Mouse (Mus musculus) CD4-positive, CD25-positive, alpha-beta regulatory T cell, adult 9 weeks (primary cell): ENCODE measurements around the gene Mslnl. TPM values are rescaled to one million over a fixed set of nuclear protein-coding genes. Genes with fewer than 3 reads are reported as not detected.

Experiments used
- polyA plus RNA-seq: library from polyadenylated mRNA; unstranded; fragments of 100-300 nt; shearing (Covaris generic); gene quantifications from one replicate; pipeline ENCODE4 v1.2.1, GENCODE M21; 2017

The Mslnl gene
- not detected for polyA plus RNA-seq

GRCm38 (mm10) chr17:25735745-25736144 is at the start of gene Mslnl:
TSS of gene Mslnl (plus strand) at chr17:25736042.

GRCm38 (mm10) chr17:25716711-25717637 is 18.9 kb upstream of the Mslnl start, which contains the start of gene Gng13:
TSS of gene Gng13 (plus strand) at chr17:25717171.

GRCm38 (mm10) chr17:25727265-25728008 is 8.4 kb upstream of the Mslnl start, which contains the start of the genes Chtf18 and Rpusd1:
TSS of gene Chtf18 (minus strand) at chr17:25727419.
TSS of gene Rpusd1 (plus strand) at chr17:25727670.

GRCm38 (mm10) chr17:25754241-25754640 is 18.4 kb downstream of the Mslnl start, which contains the start of gene Msln:
TSS of gene Msln (minus strand) at chr17:25754378.

GRCm38 (mm10) chr17:25773549-25774120 is 37.8 kb downstream of the Mslnl start, which contains the start of gene Narfl:
TSS of gene Narfl (plus strand) at chr17:25773776.

GRCm38 (mm10) chr17:25785281-25785745 is 49.5 kb downstream of the Mslnl start, which contains the start of gene Haghl:
TSS of gene Haghl (minus strand) at chr17:25785673.

GRCm38 (mm10) chr17:25786280-25786679 is 50.4 kb downstream of the Mslnl start, which contains the start of gene Ccdc78:
TSS of gene Ccdc78 (plus strand) at chr17:25786580.

GRCm38 (mm10) chr17:25792615-25793014 is 56.8 kb downstream of the Mslnl start, which contains the start of gene Fam173a:
TSS of gene Fam173a (minus strand) at chr17:25792901.

GRCm38 (mm10) chr17:25795609-25796092 is 59.8 kb downstream of the Mslnl start, which contains the start of gene AC134908.4:
TSS of gene AC134908.4 (minus strand) at chr17:25795659.

GRCm38 (mm10) chr17:25796951-25797369 is 61.1 kb downstream of the Mslnl start, which contains the start of gene Metrn:
TSS of gene Metrn (minus strand) at chr17:25797136.

Other genes starting within 250 kb of the Mslnl start
- gene Sstr5, start 238.8 kb upstream of the Mslnl start, polyA plus RNA-seq: not detected
- not detected for gene Sox8, start 165.4 kb upstream of the Mslnl start, polyA plus RNA-seq
- 29.4 TPM for gene Lmf1, start 157.0 kb upstream of the Mslnl start, polyA plus RNA-seq
- gene Gng13, start 18.9 kb upstream of the Mslnl start, polyA plus RNA-seq: not detected
- 5.8 TPM for gene Chtf18, start 8.6 kb upstream of the Mslnl start, polyA plus RNA-seq
- 20.1 TPM for gene Rpusd1, start 8.4 kb upstream of the Mslnl start, polyA plus RNA-seq
- gene Msln, start 18.3 kb downstream of the Mslnl start, polyA plus RNA-seq: not detected
- 29.9 TPM for gene Narfl, start 37.7 kb downstream of the Mslnl start, polyA plus RNA-seq
- gene Haghl, start 49.6 kb downstream of the Mslnl start, polyA plus RNA-seq: 59.1 TPM
- 0.52 TPM for gene Ccdc78, start 50.5 kb downstream of the Mslnl start, polyA plus RNA-seq
- 259 TPM for gene Fam173a, start 56.9 kb downstream of the Mslnl start, polyA plus RNA-seq
- gene AC134908.4, start 59.6 kb downstream of the Mslnl start, polyA plus RNA-seq: not detected
- 7.7 TPM for gene Metrn, start 61.1 kb downstream of the Mslnl start, polyA plus RNA-seq
- gene Fbxl16, start 73.0 kb downstream of the Mslnl start, polyA plus RNA-seq: not detected
- 46.8 TPM for gene Wdr24, start 87.6 kb downstream of the Mslnl start, polyA plus RNA-seq
- gene Jmjd8, start 92.8 kb downstream of the Mslnl start, polyA plus RNA-seq: 44.0 TPM
- gene Stub1, start 97.4 kb downstream of the Mslnl start, polyA plus RNA-seq: 63.7 TPM
- 0.27 TPM for gene Rhbdl1, start 101.3 kb downstream of the Mslnl start, polyA plus RNA-seq
- gene Gm20683, start 105.7 kb downstream of the Mslnl start, polyA plus RNA-seq: 0.48 TPM
- gene Rhot2, start 108.8 kb downstream of the Mslnl start, polyA plus RNA-seq: 45.1 TPM
- gene Wdr90, start 125.5 kb downstream of the Mslnl start, polyA plus RNA-seq: 6.7 TPM
- 2.4 TPM for gene Mcrip2, start 132.7 kb downstream of the Mslnl start, polyA plus RNA-seq
- gene Mettl26, start 139.0 kb downstream of the Mslnl start, polyA plus RNA-seq: 112 TPM
- gene Wfikkn1, start 144.8 kb downstream of the Mslnl start, polyA plus RNA-seq: 1.5 TPM
- 5.6 TPM for gene Rab40c, start 183.7 kb downstream of the Mslnl start, polyA plus RNA-seq
- gene Pigq, start 208.9 kb downstream of the Mslnl start, polyA plus RNA-seq: 63.9 TPM
- gene Nhlrc4, start 208.9 kb downstream of the Mslnl start, polyA plus RNA-seq: not detected
- gene A930017K11Rik, start 216.5 kb downstream of the Mslnl start, polyA plus RNA-seq: not detected
- gene Capn15, start 249.8 kb downstream of the Mslnl start, polyA plus RNA-seq: 14.6 TPM